Mouse (Mus musculus) myocyte (in vitro differentiated cells): ENCODE measurements around the gene Cabp2. TPM values are rescaled to one million over a fixed set of nuclear protein-coding genes. Genes with fewer than 3 reads are reported as not detected.

Experiments used
- H3K27me3 ChIP-seq: one replicate; pipeline ENCODE4 v1.6.1; 2011; ENCODE audit not compliant: control insufficient read depth, insufficient read depth, insufficient read length
- H3K36me3 ChIP-seq: one replicate; pipeline ENCODE4 v1.6.1; 2011; ENCODE audit not compliant: control insufficient read depth, insufficient read depth
- H3K4me2 ChIP-seq: one replicate; pipeline ENCODE4 v1.6.1; 2011; ENCODE audit warnings: low read depth, control low read depth
- H3K4me3 ChIP-seq: one replicate; pipeline ENCODE4 v1.5.1; 2011; ENCODE audit warnings: mild to moderate bottlenecking, control low read depth, moderate library complexity
- H3K79me2 ChIP-seq: one replicate; pipeline ENCODE4 v1.6.1; 2011; ENCODE audit not compliant: control insufficient read depth, insufficient read depth
- H3ac ChIP-seq: one replicate; pipeline ENCODE4 v1.6.1; 2011; ENCODE audit not compliant: control insufficient read depth, insufficient read length
- CEBPB ChIP-seq: IDR thresholded peaks from 2 replicates; pipeline ENCODE4 v1.6.1; 2011; ENCODE audit warnings: mild to moderate bottlenecking, moderate library complexity; ENCODE audit not compliant: poor library complexity, insufficient read depth, severe bottlenecking
- E2F4 ChIP-seq: IDR thresholded peaks from one replicate; pipeline ENCODE4 v1.6.1; 2011; ENCODE audit warnings: mild to moderate bottlenecking, control low read depth, moderate library complexity; ENCODE audit not compliant: insufficient read depth
- MAX ChIP-seq: IDR thresholded peaks from one replicate; pipeline ENCODE4 v1.6.1; 2011; ENCODE audit warnings: low read depth, mild to moderate bottlenecking, control low read depth
- MYOD1 ChIP-seq, 3 experiments: IDR thresholded peaks; one replicate each; pipeline ENCODE4 v1.6.1; 2011; ENCODE audit warnings: control low read depth in 2 of 3, low read depth in 2 of 3, mild to moderate bottlenecking in 2 of 3, moderate library complexity in 1 of 3; ENCODE audit not compliant: insufficient read length in 2 of 3, control insufficient read depth in 1 of 3
- MYOG ChIP-seq, 3 experiments: IDR thresholded peaks; one replicate each; pipeline ENCODE4 v1.6.1; 2011; ENCODE audit warnings: control low read depth in 2 of 3, low read depth in 2 of 3, mild to moderate bottlenecking in 2 of 3; ENCODE audit not compliant: insufficient read length in 2 of 3, control insufficient read depth in 1 of 3, insufficient read depth in 1 of 3
- POLR2A ChIP-seq: IDR thresholded peaks from one replicate; pipeline ENCODE4 v1.6.1; 2011; ENCODE audit warnings: low read depth, mild to moderate bottlenecking, control low read depth, moderate library complexity; ENCODE audit not compliant: insufficient read length
- POLR2AphosphoS2 ChIP-seq: IDR thresholded peaks from one replicate; pipeline ENCODE4 v1.6.1; 2011; ENCODE audit warnings: low read depth, control low read depth; ENCODE audit not compliant: insufficient read length
- REST ChIP-seq: IDR thresholded peaks from one replicate; pipeline ENCODE4 v1.6.1; 2011; ENCODE audit warnings: mild to moderate bottlenecking, control low read depth, moderate library complexity; ENCODE audit not compliant: insufficient read depth, insufficient read length
- SRF ChIP-seq: IDR thresholded peaks from one replicate; pipeline ENCODE4 v1.6.1; 2011; ENCODE audit warnings: low read depth; ENCODE audit not compliant: control insufficient read depth, insufficient read length
- TCF12 ChIP-seq: IDR thresholded peaks from one replicate; pipeline ENCODE4 v1.6.1; 2011; ENCODE audit warnings: mild to moderate bottlenecking, control low read depth; ENCODE audit not compliant: poor library complexity, insufficient read depth, severe bottlenecking
- TCF3 ChIP-seq: IDR thresholded peaks from one replicate; pipeline ENCODE4 v1.6.1; 2011; ENCODE audit warnings: low read depth, control low read depth; ENCODE audit not compliant: insufficient read length
- USF1 ChIP-seq: IDR thresholded peaks from one replicate; pipeline ENCODE4 v1.6.1; 2011; ENCODE audit warnings: low read depth, mild to moderate bottlenecking, control low read depth, moderate library complexity
- polyA plus RNA-seq: library from polyadenylated mRNA; unstranded; fragments of >200 nt; fragmentation: generic; extraction: Trizol; gene quantifications from one replicate; pipeline ENCODE4 v1.2.1, GENCODE M21; 2012; ENCODE audit warnings: missing spikeins

Cabp2 gene
- polyA plus RNA-seq, 1 experiment = not detected

DNA sequence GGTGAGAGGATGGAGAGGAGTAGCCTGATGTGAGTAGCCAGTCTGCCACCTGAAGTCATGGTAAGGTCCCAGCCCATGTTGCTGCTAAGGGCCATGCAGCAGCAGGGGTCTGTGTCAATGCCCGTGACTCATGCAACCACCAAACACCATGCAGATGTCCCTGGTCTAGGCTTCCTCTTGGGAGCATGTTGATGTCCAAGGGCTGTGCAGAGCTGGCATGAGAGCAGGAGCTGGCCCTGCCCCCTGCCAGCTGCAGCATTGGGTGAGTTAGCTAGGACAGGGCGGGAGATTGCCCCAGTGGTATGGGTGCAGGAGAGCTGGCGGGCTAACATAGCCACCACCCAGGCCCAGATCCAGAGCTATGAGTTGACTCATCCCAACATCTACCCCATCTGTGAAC is 9.1 kb downstream of the Cabp2 start:
- peak overlapping the region; percentile 57 for H3K4me2 ChIP-seq
- no peaks in the 10 kb centered on the region for H3K36me3 ChIP-seq
- no peaks in the 10 kb centered on the region for H3K27me3 ChIP-seq
- TF ChIP-seq POLR2AphosphoS2 = no peak
- peak; percentile 26 for TF ChIP-seq TCF3
- peak in 2 of 3 experiments; percentile 67 to 80 for TF ChIP-seq MYOD1 (IDR thresholded peaks at IDR 0.05; ENCODE audit: control insufficient read depth in 1 of 3, insufficient read length in 2 of 3, low read depth in 2 of 3)
- TF ChIP-seq MYOG (IDR thresholded peaks at IDR 0.05; ENCODE audit: control insufficient read depth in 1 of 3, insufficient read depth in 1 of 3, insufficient read length in 2 of 3, low read depth in 2 of 3) = peak in 2 of 3 experiments; percentile 18 to 43
- H3ac ChIP-seq = no peak overlapping the region
- H3K79me2 ChIP-seq = no peaks in the 10 kb centered on the region
- H3K4me3 ChIP-seq = no peak overlapping the region

DNA sequence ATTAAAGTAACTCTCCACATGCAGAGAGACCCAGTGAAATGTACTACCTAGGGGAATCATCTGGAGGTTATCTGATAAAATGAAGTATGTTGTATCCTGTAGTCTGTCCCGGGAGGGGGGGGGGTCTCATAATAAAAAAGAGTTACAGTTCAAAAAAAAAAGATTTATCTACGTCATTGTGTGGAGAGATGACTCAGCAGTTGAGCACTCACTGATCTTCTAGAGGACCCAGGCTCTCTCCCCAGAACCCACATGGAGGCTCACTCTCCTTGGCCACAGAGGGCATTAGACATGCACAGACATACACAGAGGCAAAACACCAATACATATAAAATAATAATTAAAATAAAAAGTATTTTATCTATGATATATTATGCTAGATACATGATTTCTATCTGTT is 10.0 kb downstream of the Cabp2 start:
- Histone ChIP-seq H3K27me3 (no peaks in the 10 kb centered on the region), H3ac (no peak overlapping the region), H3K4me2 (peak overlapping the region; percentile 57), H3K79me2 (no peaks in the 10 kb centered on the region), H3K4me3 (no peak overlapping the region), H3K36me3 (no peaks in the 10 kb centered on the region)
- TF ChIP-seq TCF12 (no peak), MYOG (IDR thresholded peaks at IDR 0.05; ENCODE audit: control insufficient read depth in 1 of 3, insufficient read depth in 1 of 3, insufficient read length in 2 of 3, low read depth in 2 of 3) (no peak)

DNA sequence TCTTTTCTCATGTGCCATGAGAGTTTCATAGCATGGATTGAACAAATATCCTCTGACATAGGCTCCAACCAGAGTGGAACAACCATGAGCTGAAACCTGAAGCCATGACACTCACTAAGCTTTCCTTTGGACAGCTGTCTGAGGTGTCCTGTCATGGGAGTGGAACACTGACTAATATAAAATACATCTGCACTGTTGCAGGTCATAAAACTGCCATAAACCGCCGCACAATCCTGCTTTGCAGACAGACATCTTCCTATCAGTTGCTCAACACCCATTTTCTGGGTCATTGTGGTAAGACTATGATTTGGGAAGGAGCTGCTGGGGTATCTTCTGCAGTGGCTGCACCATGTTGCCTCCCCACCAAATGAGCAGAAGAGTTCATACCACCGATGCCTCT is 11.4 kb downstream of the Cabp2 start:
- Histone ChIP-seq H3K36me3 (no peaks in the 10 kb centered on the region), H3K4me2 (peak overlapping the region; percentile 70), H3ac (no peak overlapping the region), H3K4me3 (no peak overlapping the region), H3K27me3 (no peaks in the 10 kb centered on the region), H3K79me2 (peaks cover 3% of the 10 kb centered on the region)
- TF ChIP-seq MYOD1 (IDR thresholded peaks at IDR 0.05; ENCODE audit: control insufficient read depth in 1 of 3, insufficient read length in 2 of 3, low read depth in 2 of 3) (peak; percentile 67 to 78 (median 75)), E2F4 (no peak), MAX (no peak), USF1 (no peak), SRF (no peak), TCF12 (peak; percentile 12), POLR2A (no peak), POLR2AphosphoS2 (no peak), TCF3 (peak; percentile 4), MYOG (IDR thresholded peaks at IDR 0.05; ENCODE audit: control insufficient read depth in 1 of 3, insufficient read depth in 1 of 3, insufficient read length in 2 of 3, low read depth in 2 of 3) (peak in 2 of 3 experiments; percentile 19 to 66), CEBPB (peak; percentile 96), REST (no peak)

DNA sequence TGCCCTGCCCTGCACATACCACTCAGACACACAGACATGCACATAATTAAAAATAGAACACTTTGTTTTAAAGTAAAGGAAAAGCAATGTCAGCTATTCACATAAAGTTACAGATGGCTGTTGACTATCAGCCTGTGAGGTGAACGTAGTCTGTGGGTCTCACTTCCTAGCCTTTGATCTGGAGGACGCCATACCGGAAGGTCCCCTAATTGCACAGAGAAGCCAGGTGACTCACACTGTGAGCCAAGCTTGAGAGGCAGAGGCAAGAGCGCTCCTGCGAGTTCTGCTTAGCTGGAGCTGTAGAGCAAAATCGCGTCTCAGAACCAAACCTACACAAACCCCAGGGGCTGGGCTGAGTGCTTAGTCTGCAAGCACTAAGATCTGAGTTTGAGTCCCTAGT is 12.4 kb downstream of the Cabp2 start:
- H3K4me2 ChIP-seq = peak overlapping the region; percentile 70
- H3K27me3 ChIP-seq = no peaks in the 10 kb centered on the region
- peak; percentile 9 for TF ChIP-seq POLR2A
- TF ChIP-seq TCF12 = no peak
- no peaks in the 10 kb centered on the region for H3K36me3 ChIP-seq
- H3ac ChIP-seq = no peak overlapping the region
- H3K4me3 ChIP-seq = no peak overlapping the region
- H3K79me2 ChIP-seq = peaks cover 11% of the 10 kb centered on the region

DNA sequence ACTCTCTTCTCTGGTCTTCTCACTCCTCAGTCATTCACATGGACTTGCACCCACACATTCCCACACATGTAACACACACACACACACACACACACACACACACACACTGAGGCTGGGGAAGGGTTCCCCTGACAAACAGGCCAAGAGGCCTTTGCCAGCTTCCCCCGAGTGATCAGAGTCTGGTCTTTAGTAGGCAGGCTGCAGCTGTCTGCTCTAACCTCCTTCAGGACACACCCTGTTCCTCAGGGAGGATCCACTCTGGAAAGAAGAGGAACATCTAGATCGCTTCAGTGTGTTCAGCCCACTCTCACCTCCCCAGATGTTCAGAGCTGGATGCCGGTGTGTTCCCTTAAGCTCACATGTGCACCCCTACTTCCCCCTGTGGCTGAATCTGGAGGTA is 13.0 kb downstream of the Cabp2 start:
- H3K79me2 ChIP-seq = peaks cover 11% of the 10 kb centered on the region
- H3K4me3 ChIP-seq = no peak overlapping the region
- peak overlapping the region; percentile 70 for H3K4me2 ChIP-seq
- TF ChIP-seq POLR2A (peak; percentile 23), USF1 (no peak), TCF12 (peak; percentile 44), MYOD1 (IDR thresholded peaks at IDR 0.05; ENCODE audit: control insufficient read depth in 1 of 3, insufficient read length in 2 of 3, low read depth in 2 of 3) (peak; percentile 59 to 91 (median 75)), SRF (no peak), MYOG (IDR thresholded peaks at IDR 0.05; ENCODE audit: control insufficient read depth in 1 of 3, insufficient read depth in 1 of 3, insufficient read length in 2 of 3, low read depth in 2 of 3) (peak; percentile 3 to 87 (median 83))
- no peaks in the 10 kb centered on the region for H3K27me3 ChIP-seq
- no peak overlapping the region for H3ac ChIP-seq
- H3K36me3 ChIP-seq = no peaks in the 10 kb centered on the region

DNA sequence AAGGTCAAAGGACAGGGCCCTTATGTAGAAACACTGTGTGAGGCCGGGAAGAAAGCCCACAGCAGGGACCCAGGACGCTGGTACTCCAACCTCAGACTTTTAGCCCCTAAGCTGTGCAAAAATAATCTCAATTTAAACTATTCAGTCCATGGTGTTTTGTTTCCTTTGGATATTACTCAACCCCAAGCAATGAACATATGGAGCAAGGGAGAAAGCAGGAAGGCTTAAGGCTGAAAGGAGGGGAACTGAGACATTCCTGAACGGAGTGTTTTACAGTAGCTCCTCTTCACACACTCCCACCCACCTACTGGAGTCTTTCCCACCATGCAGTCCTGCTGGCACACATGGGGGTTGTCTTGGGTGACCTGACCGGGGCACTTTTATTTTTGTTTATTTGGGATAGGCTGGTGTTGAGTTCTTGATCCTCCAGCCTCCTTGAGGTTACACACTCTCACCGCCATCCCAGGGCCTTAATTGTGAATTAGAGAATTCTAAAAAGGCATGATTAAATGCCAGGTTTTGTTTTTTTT is 13.5 kb downstream of the Cabp2 start:
- H3K4me2 ChIP-seq = peak overlapping the region; percentile 70
- no peak overlapping the region for H3ac ChIP-seq
- no peak overlapping the region for H3K4me3 ChIP-seq
- H3K27me3 ChIP-seq = no peaks in the 10 kb centered on the region
- no peaks in the 10 kb centered on the region for H3K36me3 ChIP-seq
- TF ChIP-seq USF1 (no peak), TCF12 (no peak), MYOD1 (IDR thresholded peaks at IDR 0.05; ENCODE audit: control insufficient read depth in 1 of 3, insufficient read length in 2 of 3, low read depth in 2 of 3) (no peak), CEBPB (peak; percentile 63; the same call in 1 of the 2 replicates), E2F4 (no peak)
- H3K79me2 ChIP-seq = peaks cover 11% of the 10 kb centered on the region
